Mouse (Mus musculus) right cerebral cortex, postnatal 36 days (tissue): ENCODE results near the gene Rnf214.

Experiments used
- DNase-seq, 2 experiments: peaks; one replicate each; pipeline ENCODE4 v3.0.0; 2022; ENCODE audit warnings: low spot score in 2 of 2, mixed read lengths in 1 of 2

Gene Rnf214

GRCm38 (mm10) chr9:45815113-45815512 is 91.6 kb downstream of the Rnf214 start:
- no peak for DNase-seq
